Mouse (Mus musculus) bone marrow macrophage, adult 2 months (primary cell): ENCODE data around the gene Map3k11. TPM values are rescaled to one million over a fixed set of nuclear protein-coding genes. Genes with fewer than 3 reads are reported as not detected.

Experiments used
- H3K27ac ChIP-seq: 2 replicates; pipeline ENCODE4 v1.5.1; 2012; ENCODE audit warnings: low read depth, low read length; ENCODE audit not compliant: insufficient read depth
- H3K4me1 ChIP-seq: 2 replicates; pipeline ENCODE4 v1.6.1; 2012; ENCODE audit warnings: low read length; ENCODE audit not compliant: control insufficient read depth, insufficient read depth
- H3K4me3 ChIP-seq: 2 replicates; pipeline ENCODE4 v1.5.1; 2012; ENCODE audit warnings: mild to moderate bottlenecking, low read length, moderate library complexity; ENCODE audit not compliant: insufficient read depth
- CTCF ChIP-seq: IDR thresholded peaks from 2 replicates; pipeline ENCODE4 v1.5.1; 2012; ENCODE audit warnings: low read depth, mild to moderate bottlenecking, low read length, moderate library complexity
- POLR2A ChIP-seq: IDR thresholded peaks from 2 replicates; pipeline ENCODE4 v1.6.1; 2012; ENCODE audit warnings: mild to moderate bottlenecking, low read depth, low read length, borderline replicate concordance
- polyA plus RNA-seq: library from polyadenylated mRNA; stranded (reverse); fragments of >200 nt; gene quantifications from 2 replicates; pipeline ENCODE4 v1.2.4, GENCODE M21; 2012; ENCODE audit not compliant: missing spikeins, insufficient read depth, insufficient read length

Gene Map3k11
- polyA plus RNA-seq, 1 experiment = 99.1 TPM

- Histone ChIP-seq H3K4me1 (peaks cover 13% of the 10 kb centered on the region), H3K4me3 (peak overlapping the region; percentile 66), H3K27ac (peak overlapping the region; percentile 78)
- TF ChIP-seq CTCF (no peak), POLR2A (no peak)
Measured at GRCm38 (mm10) chr19:5689088-5689428, 516 bp downstream of the Map3k11 start.

- Histone ChIP-seq H3K27ac (peak overlapping the region; percentile 78), H3K4me3 (peak overlapping the region; percentile 66), H3K4me1 (peaks cover 15% of the 10 kb centered on the region)
- TF ChIP-seq CTCF = no peak
- TF ChIP-seq POLR2A = no peak
Measured at GRCm38 (mm10) chr19:5689565-5690342, 1.2 kb downstream of the Map3k11 start.

GRCm38 (mm10) chr19:5690343-5690735, 1.8 kb downstream of the Map3k11 start:
- Histone ChIP-seq H3K27ac (peak overlapping the region; percentile 78), H3K4me1 (peaks cover 15% of the 10 kb centered on the region), H3K4me3 (peak overlapping the region; percentile 66)
- TF ChIP-seq POLR2A = no peak
- no peak for TF ChIP-seq CTCF

- no peak for TF ChIP-seq POLR2A
- TF ChIP-seq CTCF = no peak
- Histone ChIP-seq H3K27ac (peak overlapping the region; percentile 96), H3K4me3 (peak overlapping the region; percentile 66), H3K4me1 (peaks cover 15% of the 10 kb centered on the region)
Measured at GRCm38 (mm10) chr19:5691601-5692000, 3.1 kb downstream of the Map3k11 start.

- TF ChIP-seq POLR2A = no peak
- no peak for TF ChIP-seq CTCF
- Histone ChIP-seq H3K4me3 (peak overlapping the region; percentile 66), H3K27ac (peak overlapping the region; percentile 96), H3K4me1 (peaks cover 14% of the 10 kb centered on the region)
Measured at GRCm38 (mm10) chr19:5692086-5692912, 3.8 kb downstream of the Map3k11 start.

GRCm38 (mm10) chr19:5692913-5693396, 4.4 kb downstream of the Map3k11 start:
- Histone ChIP-seq H3K4me1 (peaks cover 10% of the 10 kb centered on the region), H3K27ac (peak overlapping the region; percentile 96)

GRCm38 (mm10) chr19:5693801-5694200, 5.3 kb downstream of the Map3k11 start:
- Histone ChIP-seq H3K4me3 (peak overlapping the region; percentile 66), H3K27ac (no peak overlapping the region; the same call in 1 of the 2 replicates), H3K4me1 (peaks cover 10% of the 10 kb centered on the region)
- TF ChIP-seq POLR2A = no peak
- no peak for TF ChIP-seq CTCF

More at GRCm38 (mm10) chr19:5692913-5693396, 4.4 kb downstream of the Map3k11 start:
- peak overlapping the region; percentile 66 for H3K4me3 ChIP-seq
- TF ChIP-seq POLR2A (no peak), CTCF (no peak)

- Histone ChIP-seq H3K27ac (no peak overlapping the region), H3K4me1 (peaks cover 10% of the 10 kb centered on the region), H3K4me3 (no peak overlapping the region)
- TF ChIP-seq POLR2A = no peak
- TF ChIP-seq CTCF = no peak
Measured at GRCm38 (mm10) chr19:5695849-5696462, 7.4 kb downstream of the Map3k11 start.

GRCm38 (mm10) chr19:5704163-5704800, 15.7 kb downstream of the Map3k11 start, which contains the start of gene Kcnk7:
Gene Kcnk7, plus strand, starts transcription at chr19:5704367.
- Histone ChIP-seq H3K27ac (peak within 1 kb of the TSS; percentile 7; the same call in 1 of the 2 replicates), H3K4me1 (peaks cover 12% of the 10 kb centered on the region), H3K4me3 (no peak within 1 kb of the TSS)
- TF ChIP-seq POLR2A = no peak
- TF ChIP-seq CTCF = no peak
